Mouse (Mus musculus): ENCODE data around the gene Polr3h. TPM values are rescaled to one million over a fixed set of nuclear protein-coding genes. Genes with fewer than 3 reads are reported as not detected.

Gene Polr3h
- polyA plus RNA-seq, 1 experiment: 17.2 TPM

DNA sequence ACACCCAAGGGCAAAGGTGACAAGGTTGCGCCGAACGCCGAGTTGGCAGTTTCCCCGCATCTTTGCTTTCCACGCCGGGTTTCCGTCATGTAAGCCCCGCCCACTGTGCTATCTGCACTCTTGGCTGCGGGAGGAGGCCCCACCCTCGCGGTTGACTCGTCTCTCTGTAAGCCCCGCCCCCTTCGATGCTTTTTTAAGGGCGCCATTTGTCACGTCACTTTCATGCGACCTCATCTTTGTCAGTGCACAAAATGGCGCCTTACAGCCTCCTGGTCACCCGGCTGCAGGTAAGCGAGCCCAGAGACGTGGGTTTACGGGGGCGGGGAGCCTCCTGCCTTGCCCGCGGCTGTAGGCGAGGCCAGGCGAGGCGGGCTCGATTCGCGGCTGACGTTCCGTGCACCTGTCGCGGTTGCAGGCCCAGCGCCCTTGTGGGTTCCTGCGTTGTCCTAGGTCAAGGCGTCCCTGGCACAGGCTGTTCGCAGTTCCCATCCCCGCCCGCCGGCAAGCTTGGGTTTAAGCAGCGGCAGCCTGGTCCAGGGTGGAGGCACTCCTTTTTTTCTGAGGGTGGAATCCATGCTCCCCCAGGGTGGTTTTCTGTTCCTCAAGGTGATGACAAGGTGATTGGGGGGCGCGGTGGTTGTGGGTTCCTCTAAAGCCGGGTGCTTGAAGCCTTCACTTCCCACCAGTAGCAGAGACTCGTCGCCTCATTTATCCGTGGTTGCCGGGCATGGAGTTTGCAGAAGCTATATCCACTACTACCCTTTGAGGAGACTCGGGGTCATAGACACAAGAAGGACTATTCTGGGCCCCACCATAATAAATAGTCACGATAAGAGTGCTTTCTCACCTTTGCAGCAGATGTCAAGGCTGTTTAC lies 53.5 kb downstream of the Polr3h start, which contains the start of gene Aco2:
Gene Aco2, plus strand, starts transcription at position 48 of the 875 bp plus-strand sequence.
- DNase-seq (ENCODE audit: low spot score): peak; percentile 91

DNA sequence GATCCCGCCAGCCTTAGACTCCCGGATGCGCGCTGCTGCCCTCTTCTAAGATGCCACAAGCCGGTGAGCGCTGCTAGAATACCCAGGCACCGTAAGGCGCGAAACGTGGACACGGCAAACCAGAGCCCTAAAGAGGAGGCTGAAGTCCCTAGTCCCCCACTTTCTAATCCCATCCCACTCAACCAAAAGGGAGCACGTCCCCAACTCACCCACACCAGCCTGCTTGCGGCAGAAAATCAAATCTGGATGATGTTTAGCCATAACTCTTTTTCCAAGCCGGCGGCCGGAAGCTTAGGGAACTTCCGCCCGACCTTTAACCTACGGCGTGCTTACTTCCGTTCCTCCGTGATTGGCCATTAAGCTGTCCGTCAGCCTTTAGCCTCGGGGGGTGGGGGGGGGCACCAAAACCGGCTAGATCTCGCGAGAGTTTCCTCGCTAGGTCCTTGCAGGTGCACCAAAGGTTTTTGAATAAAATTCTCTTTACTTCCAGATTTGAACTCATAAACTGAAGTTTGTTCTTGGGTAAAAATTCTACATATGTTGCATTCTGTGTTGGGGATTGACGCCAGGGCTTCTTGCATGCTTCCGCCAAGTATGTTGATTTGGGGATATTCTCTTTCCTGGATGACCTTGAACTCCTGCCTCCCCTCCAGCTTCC lies 54.3 kb downstream of the Polr3h start, which contains the start of gene Phf5a:
Gene Phf5a, minus strand, starts transcription at position 308 of the 658 bp plus-strand sequence.
- peak; percentile 68 for DNase-seq (ENCODE audit: low spot score)

DNA sequence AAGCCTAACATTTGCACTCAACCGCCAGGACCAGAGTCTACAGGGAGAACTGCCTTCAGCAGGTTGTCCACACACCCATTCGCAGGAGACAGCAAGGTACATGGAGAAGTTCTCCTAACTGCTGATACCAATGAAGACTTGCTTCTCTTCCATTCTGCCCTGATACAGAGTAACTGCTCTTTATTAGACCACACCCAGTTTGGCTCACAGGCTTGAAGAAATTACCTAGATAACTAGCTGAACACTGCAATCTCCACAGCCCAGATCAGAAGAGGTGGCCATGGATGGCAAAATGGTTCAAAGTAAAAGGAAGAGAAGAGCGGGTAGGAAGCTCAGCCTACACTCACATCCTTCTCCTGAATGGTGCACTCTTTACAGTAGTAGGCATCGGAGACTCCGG lies 56.1 kb downstream of the Polr3h start:
- DNase-seq (ENCODE audit: low spot score): no peak

DNA sequence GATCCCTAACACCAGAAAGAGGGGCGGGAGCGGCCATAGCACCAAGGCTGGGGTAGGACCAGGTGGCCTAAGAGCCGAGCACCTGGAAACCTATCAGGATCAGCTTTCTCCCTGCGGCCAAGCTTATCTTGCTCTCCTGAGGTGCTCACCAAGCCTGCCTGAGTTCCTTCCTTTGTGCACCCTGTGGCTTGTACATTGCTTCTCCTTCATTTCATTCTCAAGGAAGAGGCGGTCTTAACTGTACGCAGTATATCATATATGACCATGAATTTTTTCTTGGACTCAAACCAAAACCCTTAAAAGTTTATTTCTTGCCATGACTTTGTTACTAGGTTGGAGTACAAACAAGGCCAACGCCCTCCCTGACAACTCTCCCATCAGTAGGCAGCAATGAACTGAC lies 61.8 kb downstream of the Polr3h start:
- DNase-seq (ENCODE audit: low spot score): no peak

DNA sequence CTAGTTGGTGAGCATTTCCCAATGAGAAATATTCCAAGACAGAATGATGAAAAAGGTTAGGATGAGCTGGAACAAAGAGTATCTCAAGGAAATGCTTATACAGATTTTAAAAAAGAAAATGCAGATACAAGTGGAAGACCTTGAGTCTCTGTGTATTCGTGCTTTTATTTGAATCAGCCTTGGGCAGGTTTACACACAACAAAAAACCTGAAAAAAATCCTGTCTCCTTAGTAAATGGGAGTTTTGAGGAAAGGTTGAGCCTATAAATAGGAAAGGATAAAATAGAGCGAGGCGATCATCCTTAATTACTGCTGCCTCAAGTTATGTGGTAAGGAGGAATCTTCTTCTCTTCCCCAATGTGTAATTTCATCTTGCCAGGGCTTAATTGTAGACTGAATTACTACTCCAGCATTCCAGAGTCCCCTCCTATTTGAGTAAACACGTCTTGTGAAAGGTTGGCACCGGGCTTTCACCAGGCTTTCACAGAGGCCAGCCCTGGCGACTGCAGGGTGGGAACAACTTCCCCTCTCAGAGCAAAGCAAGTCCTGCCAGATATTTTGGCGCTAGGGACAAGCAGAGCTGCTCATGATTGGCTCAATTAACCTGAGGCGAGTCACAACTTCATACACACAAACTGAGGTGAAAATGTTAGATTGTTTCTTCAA lies 65.4 kb downstream of the Polr3h start:
- DNase-seq (ENCODE audit: low spot score): no peak

DNA sequence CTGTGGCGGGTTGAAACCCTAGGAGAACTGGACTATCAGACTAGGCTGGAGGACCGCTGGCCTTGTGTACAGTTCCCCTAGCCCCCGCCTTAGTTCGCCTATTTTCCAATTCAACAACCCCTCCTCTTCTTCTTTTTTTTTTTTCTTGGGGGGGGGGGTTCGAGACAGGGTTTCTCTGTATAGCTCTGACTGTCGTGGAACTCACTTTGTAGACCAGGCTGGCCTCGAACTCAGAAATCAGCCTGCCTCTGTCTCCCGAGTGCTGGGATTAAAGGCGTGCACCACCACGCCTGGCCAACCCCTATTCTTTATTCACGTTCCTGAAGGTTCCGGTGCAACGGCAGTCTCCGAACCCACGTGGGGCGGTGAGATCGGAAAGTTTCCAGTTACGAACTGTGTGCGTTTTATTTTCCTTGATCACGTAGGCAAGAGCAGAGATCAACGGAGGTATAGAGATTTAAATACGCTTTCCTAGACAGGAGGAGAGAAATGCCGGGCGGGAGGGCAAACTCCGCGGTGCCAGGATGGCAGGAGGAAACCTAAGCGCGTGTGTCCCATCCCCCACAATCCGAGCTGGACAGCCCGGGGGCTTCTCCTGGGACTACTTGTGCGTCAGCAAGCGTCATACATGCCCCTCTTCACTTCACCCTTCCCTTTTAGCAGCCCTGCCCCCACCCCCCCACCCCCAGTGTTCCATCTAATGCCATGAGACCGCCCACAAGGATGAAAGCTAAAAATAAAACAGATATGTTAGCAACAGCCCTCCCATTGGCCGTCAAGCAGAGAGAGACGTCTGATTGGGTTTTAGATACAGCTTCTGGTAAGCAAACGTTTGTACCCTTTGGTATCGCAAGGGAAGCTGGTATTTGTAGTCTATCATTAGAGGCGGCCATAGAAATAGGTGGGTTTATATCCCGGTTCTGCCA lies 66.4 kb downstream of the Polr3h start:
- DNase-seq (ENCODE audit: low spot score): peak; percentile 71

DNA sequence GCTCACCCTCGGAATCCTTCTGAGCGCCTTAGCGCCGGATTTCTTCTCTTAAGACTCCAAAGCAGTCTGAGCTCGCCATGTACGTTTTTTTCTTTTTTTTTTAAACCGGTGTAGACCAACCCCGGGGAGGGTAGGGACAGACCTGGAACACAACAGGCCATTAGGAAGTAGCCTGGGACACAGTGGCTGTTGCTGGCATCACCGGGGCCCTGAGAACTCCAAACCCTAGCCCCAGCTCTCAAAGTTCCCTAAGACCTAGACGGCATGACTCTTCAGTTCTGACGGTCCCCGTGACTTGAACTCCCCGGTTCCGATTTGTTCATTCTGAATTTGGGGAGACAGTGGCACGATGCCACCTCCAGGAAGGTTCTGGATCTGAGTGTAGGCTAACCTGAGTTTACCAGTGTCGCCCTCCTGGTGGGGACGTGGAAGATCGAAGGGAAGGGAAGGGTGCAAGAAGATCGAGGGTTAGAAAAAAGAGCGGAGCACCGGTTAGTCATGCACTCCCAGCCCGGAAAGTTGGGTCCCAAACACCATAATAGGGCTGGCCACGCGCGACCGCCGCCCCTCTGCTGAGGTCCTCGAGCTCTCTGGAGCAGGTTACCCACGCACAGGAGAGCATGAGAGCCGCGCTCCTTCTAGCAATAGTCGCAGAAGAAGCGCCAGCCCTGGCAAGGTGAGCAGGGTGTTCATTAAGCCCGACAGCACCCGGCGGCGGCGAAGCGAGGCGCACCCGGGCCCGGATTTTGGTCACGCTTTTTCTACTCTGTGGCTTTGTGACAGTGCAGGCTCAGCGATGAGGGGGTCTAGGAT lies 67.3 kb downstream of the Polr3h start, which contains the start of gene Tob2:
Gene Tob2, minus strand, starts transcription at position 280 of the 813 bp plus-strand sequence.
- DNase-seq (ENCODE audit: low spot score): peak; percentile 67

DNA sequence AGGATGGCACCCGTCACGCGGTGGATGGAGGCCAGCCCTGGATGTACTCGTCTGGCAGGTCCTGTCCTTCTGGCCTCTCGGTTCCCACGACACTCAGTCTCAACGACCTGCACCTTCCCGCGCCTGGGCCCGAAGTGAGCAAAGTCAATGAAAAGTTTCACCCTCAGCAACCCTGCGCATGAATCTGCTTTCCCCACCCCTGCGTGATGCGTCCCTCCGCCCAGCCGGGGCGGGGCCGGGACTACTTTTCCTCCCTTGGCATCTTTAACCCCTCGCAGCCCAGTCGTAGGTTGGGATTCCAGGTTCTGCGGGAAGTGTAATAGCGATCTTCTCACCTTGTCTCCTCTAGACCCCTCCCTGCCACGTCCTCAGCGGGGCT lies 67.9 kb downstream of the Polr3h start:
- DNase-seq (ENCODE audit: low spot score): peak; percentile 97

DNA sequence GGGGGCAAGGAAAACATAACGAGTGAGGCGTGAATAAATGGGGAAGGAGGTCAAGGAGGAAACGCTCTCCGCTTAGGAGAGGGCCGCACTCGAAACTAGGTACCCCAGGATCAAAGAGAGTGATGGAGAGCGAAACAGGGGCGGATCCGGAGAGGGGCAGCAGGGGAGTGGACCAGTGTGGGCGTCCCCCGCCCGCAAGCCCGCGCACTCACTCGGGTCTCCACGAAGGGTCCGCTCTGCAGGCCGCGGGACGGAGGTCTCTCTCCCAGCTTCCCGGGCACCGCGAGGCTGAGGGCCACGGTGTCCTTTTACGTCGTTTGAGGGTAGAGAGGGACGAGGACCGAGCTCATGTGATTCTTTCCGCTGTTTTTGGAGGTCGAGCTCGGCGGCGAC lies 68.3 kb downstream of the Polr3h start:
- no peak for DNase-seq (ENCODE audit: low spot score)

DNA sequence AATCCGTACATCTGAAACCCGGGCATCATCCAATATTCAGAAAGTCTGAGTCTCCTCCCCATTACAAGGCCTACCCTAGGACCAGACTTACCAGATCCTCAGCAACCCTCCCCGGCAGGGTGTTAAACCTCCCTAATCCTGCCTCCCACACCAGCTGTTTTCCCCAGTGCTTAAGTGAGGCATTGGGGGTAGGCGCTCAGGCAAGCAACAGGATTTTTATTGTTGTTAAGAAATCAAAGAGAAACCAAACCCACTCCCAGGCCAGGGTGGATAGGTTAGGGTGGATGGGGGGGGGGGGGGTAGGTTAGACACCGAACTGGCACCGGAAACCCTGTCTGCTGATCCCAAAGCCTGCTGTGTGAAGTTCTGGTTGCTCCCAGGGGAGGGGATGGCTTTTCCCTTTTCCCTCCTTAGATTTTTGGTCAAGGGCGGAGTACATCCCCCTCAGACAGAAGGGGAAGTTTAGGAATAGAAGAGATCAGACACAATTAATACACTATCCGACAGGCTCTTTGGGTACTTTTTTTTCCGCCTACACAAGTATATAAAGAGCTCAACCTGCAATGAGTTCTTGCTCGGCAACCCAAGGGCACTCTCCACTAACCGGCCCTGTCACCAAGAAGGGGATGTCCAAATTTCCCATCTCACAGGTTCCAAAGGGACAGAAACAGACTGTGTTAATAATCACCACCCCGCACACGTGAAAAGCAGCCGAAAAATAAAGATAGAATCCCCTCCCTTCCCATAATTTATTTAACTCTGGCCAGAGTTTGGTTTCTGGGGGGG lies 68.9 kb downstream of the Polr3h start:
- no peak for DNase-seq (ENCODE audit: low spot score)

DNA sequence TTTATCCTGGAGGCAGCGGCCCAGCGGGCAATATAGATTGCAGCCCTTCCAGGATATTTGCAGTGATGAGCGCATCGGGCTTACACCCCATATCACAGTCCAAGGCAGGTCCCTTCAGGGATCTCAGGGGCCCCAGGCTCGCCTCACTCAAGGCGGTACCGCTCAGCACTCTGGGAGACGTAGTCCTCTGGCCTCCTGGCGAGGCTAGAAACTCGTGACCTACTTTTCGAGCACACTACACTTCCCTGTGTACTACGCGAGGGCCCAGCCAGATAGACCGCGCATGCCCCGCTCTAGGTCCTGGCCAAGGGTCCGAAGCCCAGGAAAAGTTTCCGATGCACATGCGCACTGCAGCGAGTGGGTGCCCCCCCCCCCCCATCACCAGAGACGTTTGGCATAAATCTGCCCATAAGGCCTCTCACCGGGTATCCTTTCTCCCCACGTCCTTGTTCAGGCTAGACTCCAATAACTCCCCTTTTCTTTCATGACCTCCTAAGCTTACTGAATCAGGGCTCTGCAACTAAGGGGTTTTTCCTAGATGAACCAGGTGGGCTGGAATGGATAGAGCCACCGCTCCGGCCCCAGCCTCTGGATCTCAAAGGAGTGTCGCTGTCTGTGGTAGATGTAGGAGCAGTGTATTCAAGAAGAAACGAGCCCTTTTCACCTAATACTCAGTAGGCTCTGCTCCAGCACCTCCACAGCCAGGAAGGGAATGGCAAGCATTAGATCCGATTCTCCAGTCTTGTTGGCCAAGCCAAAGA lies 69.8 kb downstream of the Polr3h start:
- DNase-seq (ENCODE audit: low spot score): peak; percentile 61

DNA sequence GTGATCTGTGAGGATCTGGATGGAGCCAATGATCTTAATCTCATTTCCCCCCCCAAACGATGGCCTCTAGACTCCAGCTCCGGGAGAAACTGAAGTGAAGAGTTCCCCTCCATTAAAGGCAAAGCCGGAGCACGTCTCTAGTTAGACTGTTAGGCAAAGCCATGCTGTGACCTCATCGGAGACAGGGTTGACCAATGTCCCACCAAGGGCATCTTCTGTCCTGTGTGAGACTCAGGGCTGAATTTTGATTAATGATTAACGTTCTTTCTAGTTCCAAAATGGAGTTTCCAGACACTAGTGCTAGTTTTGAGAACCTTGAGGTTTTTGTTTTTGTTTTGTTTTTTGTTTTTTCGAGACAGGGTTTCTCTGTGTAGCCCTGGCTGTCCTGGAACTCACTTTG lies 73.0 kb downstream of the Polr3h start:
- no peak for DNase-seq (ENCODE audit: low spot score)

DNA sequence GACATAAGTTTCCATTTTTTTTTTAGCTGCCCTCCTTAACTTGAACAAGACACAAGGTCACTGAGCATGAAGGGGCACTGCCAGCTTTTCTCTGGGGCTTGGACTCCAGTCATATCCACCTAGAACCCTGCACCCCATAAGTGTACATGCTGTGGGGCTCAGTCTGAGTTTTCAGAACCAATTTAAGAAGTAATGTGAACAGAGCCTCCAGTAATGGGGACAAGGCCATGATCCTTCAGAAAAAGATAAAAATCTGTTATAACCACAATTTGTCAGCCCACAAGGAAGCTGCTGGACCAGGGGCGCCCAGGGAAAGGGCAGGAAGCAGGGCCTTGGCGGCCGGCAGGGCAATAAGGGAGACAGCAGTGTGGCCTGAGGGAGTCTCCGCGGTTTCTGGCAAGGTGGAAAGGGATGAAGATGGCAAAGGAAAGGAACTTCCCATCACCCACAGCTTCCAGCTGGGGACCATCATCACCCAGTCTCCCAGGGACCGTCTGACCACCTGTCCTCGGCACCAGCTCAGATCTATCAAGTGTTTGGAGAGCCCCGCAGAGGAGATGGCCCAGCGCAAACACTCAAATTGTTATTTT lies 73.5 kb downstream of the Polr3h start:
- DNase-seq (ENCODE audit: low spot score): no peak

DNA sequence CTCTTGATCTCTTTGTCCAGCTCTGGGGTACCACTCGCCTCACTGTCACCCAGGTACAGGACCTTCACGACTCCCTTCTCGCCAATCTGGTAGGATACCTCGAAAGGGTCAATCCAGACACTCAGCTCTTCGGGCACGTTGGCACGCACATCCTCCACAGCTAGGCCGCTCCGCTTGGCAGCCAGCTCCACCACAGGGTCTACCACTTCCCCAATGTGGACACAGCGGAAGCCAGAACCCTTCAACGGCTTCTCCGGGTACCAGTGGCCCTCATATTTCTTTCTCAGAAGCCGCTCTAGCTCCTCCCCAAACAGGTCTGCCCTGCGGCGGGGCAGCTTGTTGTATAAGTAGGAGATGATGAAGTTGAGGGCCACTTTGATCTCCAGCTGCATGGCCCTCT lies 74.7 kb downstream of the Polr3h start:
- DNase-seq (ENCODE audit: low spot score): no peak

DNA sequence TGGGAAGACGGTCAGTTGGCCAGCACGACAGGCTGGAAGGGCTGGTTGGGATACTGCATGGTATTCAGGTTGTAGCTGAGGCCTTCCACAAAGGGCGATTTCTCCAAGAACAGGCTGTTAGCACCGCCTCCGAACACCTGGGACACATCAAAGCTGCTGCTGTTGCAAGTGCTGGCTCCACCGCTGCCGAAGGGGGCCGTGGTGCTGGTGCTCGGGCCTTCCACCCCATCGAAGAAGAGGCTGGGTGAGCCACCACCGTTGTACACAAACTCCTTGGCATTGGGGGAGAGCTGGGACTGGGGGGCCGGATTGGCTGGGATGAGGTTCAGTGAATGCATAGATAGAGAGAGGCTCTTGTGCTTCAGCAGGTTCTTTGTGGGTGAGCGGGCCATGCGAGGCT lies 75.3 kb downstream of the Polr3h start:
- no peak for DNase-seq (ENCODE audit: low spot score)

DNA sequence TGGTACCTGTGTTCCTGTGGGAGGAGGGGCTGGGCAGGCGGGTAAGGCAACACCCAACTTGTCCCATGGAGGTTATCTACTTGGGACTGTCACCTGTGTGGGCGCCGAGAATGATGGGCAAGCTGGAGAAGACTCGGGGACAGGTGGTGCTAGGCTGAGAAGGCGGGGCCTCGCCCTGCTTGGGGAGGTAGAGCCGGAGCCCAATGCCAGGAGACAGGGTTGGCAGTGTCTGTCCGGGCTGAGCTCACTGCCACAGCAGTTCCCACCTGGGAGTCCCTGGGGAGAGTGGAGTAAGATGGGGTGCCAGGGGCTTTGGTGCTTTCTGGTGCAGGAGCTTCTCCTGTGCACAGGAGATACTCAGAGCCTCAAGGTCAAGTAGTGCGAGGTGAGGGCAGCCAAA lies 76.9 kb downstream of the Polr3h start:
- no peak for DNase-seq (ENCODE audit: low spot score)

DNA sequence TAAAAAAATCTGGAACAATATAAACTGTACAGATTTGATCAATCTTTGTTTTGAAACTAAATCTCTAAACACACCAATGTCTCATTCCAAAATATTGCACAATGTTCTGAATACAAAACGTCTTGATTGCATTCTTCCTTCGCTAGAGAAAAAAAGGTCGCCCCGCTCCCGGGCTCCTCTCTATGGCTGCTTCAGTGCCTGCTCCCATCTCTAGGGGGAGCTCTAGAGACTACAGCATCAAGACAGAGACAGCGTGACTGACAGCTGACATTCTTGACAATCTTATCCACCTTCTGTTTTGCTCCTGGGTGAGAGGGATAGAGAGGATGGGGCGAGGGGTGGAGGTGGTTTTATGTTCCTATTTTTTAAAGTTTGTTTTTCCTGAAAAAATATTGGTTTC lies 77.7 kb downstream of the Polr3h start:
- DNase-seq (ENCODE audit: low spot score): no peak

DNA sequence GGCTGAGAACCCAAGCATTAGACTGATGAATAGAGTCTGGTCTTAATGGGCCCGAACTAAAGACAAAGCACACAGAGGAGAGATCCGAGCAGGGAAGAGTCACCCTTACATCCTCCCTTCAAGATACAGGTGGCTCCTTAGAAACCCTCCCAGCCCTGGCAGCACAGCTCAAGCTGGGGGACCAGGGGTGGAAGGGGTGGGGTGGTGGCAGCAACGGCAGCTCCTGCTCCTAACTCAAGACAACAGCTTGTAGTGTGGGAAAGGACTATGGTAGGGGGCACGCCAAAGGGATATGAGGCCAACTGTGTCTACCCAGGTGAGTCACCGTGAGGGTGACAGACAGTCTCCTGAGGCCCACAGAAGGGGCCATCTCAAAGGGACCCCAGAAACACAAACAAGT lies 78.2 kb downstream of the Polr3h start:
- no peak for DNase-seq (ENCODE audit: low spot score)

DNA sequence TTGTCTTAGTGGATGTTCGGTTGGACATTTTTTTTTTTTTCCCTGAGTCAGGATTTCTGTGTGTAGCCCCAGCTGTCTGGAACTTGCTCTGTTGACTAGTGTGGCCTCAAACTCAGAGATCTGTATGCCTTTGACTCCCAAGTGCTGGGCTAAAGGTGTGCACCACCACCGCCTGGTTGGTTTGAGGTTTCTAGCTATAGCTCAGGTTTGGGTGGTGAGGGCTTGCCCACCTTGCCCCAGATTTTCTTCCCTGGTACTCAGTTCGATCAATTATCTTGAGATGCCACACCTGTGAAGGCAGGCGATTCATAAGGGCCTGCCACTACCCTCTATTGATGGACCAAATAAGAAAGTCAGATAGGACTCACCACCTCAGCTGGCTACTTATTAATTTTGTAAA lies 78.9 kb downstream of the Polr3h start:
- no peak for DNase-seq (ENCODE audit: low spot score)
